Mouse (Mus musculus): ENCODE measurements around the gene Hrnr. TPM values are rescaled to one million over a fixed set of nuclear protein-coding genes. Genes with fewer than 3 reads are reported as not detected.

The Hrnr gene
- polyA plus RNA-seq, 1 experiment, result not detected

DNA sequence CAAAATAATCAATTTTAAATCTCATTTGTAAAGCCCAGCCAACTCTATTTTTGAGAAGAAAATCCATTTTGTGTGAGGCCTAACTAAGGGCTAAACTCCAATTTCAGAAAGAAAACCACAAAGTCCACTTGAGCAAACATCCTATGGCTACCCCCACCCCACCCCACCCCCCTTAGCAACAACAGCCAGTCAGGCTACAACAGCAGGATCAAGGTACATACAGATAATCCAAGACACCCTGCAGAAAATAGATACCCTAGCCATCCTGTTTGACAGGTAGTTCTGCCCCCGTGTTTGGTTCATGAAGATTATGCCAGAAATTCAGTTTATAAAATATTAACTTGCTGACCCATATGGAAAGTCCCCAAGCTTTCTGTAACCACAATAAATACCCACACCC is 48.6 kb downstream of the Hrnr start:
- WGBS, result 20% methylated on average over 1 of the region's 1 CpGs
- Histone ChIP-seq H3K36me3 (ENCODE audit: control insufficient read depth, insufficient read depth, low read length) (no peaks in the 10 kb centered on the region), H3K4me3 (ENCODE audit: low read depth, low read length) (no peak overlapping the region), H3K27me3 (ENCODE audit: control insufficient read depth, insufficient read depth, low read length) (no peaks in the 10 kb centered on the region), H3K27ac (ENCODE audit: insufficient read depth, low read depth, low read length) (no peak overlapping the region), H3K4me1 (ENCODE audit: control insufficient read depth, insufficient read depth, insufficient read length, low read length) (no peaks in the 10 kb centered on the region)
- TF ChIP-seq CTCF (IDR thresholded peaks at IDR 0.05; ENCODE audit: extremely low read depth, insufficient read length, insufficient replicate concordance, low read depth, low read length) (no peak), POLR2A (IDR thresholded peaks at IDR 0.05; ENCODE audit: low read depth, low read length) (no peak)

DNA sequence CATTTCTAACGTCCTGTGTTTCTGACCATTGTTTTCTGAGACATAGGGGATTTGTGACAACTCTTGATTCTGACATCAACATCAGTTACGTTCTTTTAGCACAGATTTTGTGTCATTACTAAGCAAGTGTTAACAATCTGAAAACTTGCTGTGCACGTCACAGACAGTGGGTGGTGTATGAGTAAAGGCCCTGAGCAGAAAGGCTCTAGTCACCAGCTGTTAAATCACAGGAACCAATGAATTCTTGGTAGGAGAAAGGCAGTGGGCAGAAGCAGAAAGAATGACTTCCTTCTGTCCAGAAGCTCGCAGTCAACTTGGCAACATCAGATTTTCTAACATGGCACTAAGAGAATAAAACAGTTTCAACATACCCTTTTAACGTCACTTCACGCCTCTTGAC is 53.9 kb downstream of the Hrnr start:
- 81% methylated on average over 6 of the region's 6 CpGs for WGBS
- H3K4me1 ChIP-seq (ENCODE audit: control insufficient read depth, insufficient read depth, insufficient read length, low read length), result no peaks in the 10 kb centered on the region

DNA sequence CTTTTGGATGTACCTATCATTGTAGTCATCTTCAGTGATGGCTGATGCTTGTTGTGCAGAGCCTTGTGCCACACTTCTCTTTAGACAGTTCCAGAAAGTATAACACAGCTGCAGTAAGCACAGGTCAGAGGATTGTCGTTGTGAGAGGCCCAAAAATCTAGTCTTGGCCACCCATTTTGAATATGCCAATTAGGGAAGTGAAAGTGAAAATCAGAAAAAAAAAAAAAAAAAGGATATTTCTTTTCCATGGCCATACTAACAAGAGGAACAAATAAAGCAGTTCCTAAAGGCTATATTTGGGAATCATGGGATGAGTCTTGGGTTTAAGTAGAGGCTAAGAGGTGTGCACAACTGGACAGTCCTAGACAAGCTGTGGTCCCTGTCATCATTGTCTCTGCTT is 55.6 kb downstream of the Hrnr start:
- 64% methylated on average over 1 of the region's 1 CpGs for WGBS
- Histone ChIP-seq H3K27ac (ENCODE audit: insufficient read depth, low read depth, low read length) (no peak overlapping the region), H3K27me3 (ENCODE audit: control insufficient read depth, insufficient read depth, low read length) (no peaks in the 10 kb centered on the region), H3K4me1 (ENCODE audit: control insufficient read depth, insufficient read depth, insufficient read length, low read length) (no peaks in the 10 kb centered on the region; the same call in 1 of the 2 replicates), H3K36me3 (ENCODE audit: control insufficient read depth, insufficient read depth, low read length) (no peaks in the 10 kb centered on the region), H3K4me3 (ENCODE audit: low read depth, low read length) (no peak overlapping the region)
- TF ChIP-seq CTCF (IDR thresholded peaks at IDR 0.05; ENCODE audit: extremely low read depth, insufficient read length, insufficient replicate concordance, low read depth, low read length) (no peak), POLR2A (IDR thresholded peaks at IDR 0.05; ENCODE audit: low read depth, low read length) (no peak)

More for the DNA sequence above, 53.9 kb downstream of the Hrnr start:
- Histone ChIP-seq H3K27ac (ENCODE audit: insufficient read depth, low read depth, low read length) (no peak overlapping the region), H3K27me3 (ENCODE audit: control insufficient read depth, insufficient read depth, low read length) (no peaks in the 10 kb centered on the region), H3K36me3 (ENCODE audit: control insufficient read depth, insufficient read depth, low read length) (no peaks in the 10 kb centered on the region), H3K4me3 (ENCODE audit: low read depth, low read length) (no peak overlapping the region)
- TF ChIP-seq CTCF (IDR thresholded peaks at IDR 0.05; ENCODE audit: extremely low read depth, insufficient read length, insufficient replicate concordance, low read depth, low read length) (no peak), POLR2A (IDR thresholded peaks at IDR 0.05; ENCODE audit: low read depth, low read length) (no peak)

DNA sequence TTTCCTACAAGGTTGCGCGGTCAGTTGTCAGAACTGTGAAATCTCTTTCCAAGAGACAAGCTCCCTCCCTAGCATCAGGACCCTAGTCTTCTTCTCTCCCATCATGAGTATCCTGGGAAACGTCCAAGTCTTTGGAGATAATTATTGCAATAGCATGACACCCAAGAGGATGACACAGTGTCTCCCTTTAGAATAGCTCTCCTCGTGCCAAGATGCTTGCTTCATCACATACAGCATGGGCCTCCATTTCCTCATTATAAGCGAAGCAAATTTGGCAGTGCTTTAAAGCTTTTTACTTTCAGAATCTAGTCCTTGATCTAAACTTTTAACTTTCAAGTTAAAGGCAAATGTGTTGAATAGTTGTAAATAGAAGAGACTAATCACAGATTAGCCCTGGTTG is 56.1 kb downstream of the Hrnr start:
- Histone ChIP-seq H3K4me1 (ENCODE audit: control insufficient read depth, insufficient read depth, insufficient read length, low read length) (no peaks in the 10 kb centered on the region; the same call in 1 of the 2 replicates), H3K27ac (ENCODE audit: insufficient read depth, low read depth, low read length) (no peak overlapping the region), H3K27me3 (ENCODE audit: control insufficient read depth, insufficient read depth, low read length) (no peaks in the 10 kb centered on the region), H3K4me3 (ENCODE audit: low read depth, low read length) (no peak overlapping the region), H3K36me3 (ENCODE audit: control insufficient read depth, insufficient read depth, low read length) (no peaks in the 10 kb centered on the region)
- 69% methylated on average over 5 of the region's 5 CpGs for WGBS
- no peak for TF ChIP-seq CTCF (IDR thresholded peaks at IDR 0.05; ENCODE audit: extremely low read depth, insufficient read length, insufficient replicate concordance, low read depth, low read length)
- no peak for TF ChIP-seq POLR2A (IDR thresholded peaks at IDR 0.05; ENCODE audit: low read depth, low read length)

DNA sequence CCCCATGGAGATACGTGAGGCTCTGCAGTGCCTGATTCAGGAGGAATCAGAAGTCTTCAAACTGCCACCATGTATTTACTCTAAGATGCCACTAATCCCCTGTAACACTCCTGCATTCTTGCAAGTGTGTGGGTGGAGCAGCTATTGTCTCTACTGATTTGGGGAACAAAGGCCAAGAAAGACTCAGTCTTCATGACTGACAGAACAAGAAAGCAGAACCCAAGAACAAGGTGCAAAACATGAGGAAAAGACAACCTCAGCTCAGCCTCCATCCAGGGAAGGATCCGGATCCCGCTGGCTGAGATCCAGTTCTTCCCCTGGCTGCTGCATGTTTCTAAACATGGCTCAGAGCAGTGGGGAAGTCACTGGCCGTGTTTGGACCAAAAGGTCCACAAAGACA is 58.6 kb downstream of the Hrnr start:
- no peaks in the 10 kb centered on the region for H3K36me3 ChIP-seq (ENCODE audit: control insufficient read depth, insufficient read depth, low read length)
- H3K4me1 ChIP-seq (ENCODE audit: control insufficient read depth, insufficient read depth, insufficient read length, low read length), result no peaks in the 10 kb centered on the region; the same call in 1 of the 2 replicates
- TF ChIP-seq POLR2A (IDR thresholded peaks at IDR 0.05; ENCODE audit: low read depth, low read length) (no peak), CTCF (IDR thresholded peaks at IDR 0.05; ENCODE audit: extremely low read depth, insufficient read length, insufficient replicate concordance, low read depth, low read length) (no peak)
- H3K4me3 ChIP-seq (ENCODE audit: low read depth, low read length), result no peak overlapping the region
- no peak overlapping the region for H3K27ac ChIP-seq (ENCODE audit: insufficient read depth, low read depth, low read length)
- WGBS, result 71% methylated on average over 4 of the region's 4 CpGs
- no peaks in the 10 kb centered on the region for H3K27me3 ChIP-seq (ENCODE audit: control insufficient read depth, insufficient read depth, low read length)

Other genes with a start within 250 kb of the Hrnr start
- not detected in 2 replicates for gene Crnn, start 175.0 kb upstream of the Hrnr start, polyA plus RNA-seq (2012; rRNA removed)
- gene Flg2, start 122.5 kb upstream of the Hrnr start, polyA plus RNA-seq (2012; rRNA removed), result not detected in 2 replicates
- gene Flg, start 46.2 kb upstream of the Hrnr start, polyA plus RNA-seq (2012; rRNA removed), result not detected in 2 replicates
- gene Rptn, start 74.0 kb downstream of the Hrnr start, polyA plus RNA-seq (2012; rRNA removed), result not detected in 2 replicates
- 0.04 TPM in 1 of 2 replicates, not detected in the other for gene Tchh, start 122.6 kb downstream of the Hrnr start, polyA plus RNA-seq (2012; rRNA removed)
- not detected in 2 replicates for gene Tchhl1, start 149.0 kb downstream of the Hrnr start, polyA plus RNA-seq (2012; rRNA removed)
- 49.0 and 81.5 TPM in 2 replicates for gene S100a11, start 200.7 kb downstream of the Hrnr start, polyA plus RNA-seq (2012; rRNA removed)
- gene S100a10, start 235.3 kb downstream of the Hrnr start, polyA plus RNA-seq (2012; rRNA removed), result 43.4 and 172 TPM in 2 replicates